Mouse (Mus musculus): ENCODE results near the gene Lsm3. TPM values are rescaled to one million over a fixed set of nuclear protein-coding genes. Genes with fewer than 3 reads are reported as not detected.
A peak's percentile ranks its signal among the peaks of the same experiment; 100 is the strongest.

Gene Lsm3
- total RNA-seq, 4 experiments from 2014 or later = 35.0 to 42.5 (median 36.8) TPM

DNA sequence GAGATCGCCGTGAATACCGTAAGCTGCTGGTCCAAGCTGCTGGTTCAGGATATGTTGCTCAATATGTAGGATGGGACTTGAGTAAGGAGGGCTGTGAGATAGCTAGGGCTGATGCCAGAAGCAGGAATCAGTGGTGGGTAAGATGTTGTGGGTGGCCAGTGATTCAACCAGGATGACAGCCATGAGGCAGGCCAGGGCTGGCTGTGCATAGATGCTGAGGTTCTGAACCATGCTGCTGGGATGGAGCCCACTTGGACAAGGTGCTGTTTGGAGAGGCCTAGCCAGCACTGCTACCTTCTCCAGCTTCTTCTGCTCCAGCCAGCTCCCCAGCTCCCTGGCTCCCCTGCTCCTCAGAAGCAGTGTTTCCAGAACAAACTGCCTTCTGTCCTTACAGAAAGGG lies 35.9 kb downstream of the Lsm3 start:
- DNase-seq (ENCODE audit: low spot score in 2 of 2) = peak in 1 of 2 experiments; percentile 38

DNA sequence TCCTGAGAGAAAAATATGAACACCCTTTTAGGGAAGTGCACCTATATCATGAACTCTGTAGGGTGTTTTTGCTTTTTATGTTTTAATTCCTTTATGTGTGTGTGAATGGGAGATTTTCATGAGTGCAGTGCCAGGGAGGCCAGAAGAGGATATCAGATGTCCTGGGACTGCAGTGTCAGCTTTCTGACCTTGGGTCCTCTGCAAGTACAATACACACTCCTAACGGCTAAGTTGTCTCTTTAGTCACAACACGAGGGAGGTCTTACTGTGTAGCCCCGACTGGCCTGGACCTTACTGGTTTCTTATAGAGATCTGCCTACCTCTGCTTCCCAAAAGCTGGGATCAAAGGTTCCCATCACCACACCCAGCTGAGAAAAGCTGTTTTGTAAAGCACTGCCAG lies 37.0 kb downstream of the Lsm3 start:
- DNase-seq (ENCODE audit: low spot score in 2 of 2) = no peak

DNA sequence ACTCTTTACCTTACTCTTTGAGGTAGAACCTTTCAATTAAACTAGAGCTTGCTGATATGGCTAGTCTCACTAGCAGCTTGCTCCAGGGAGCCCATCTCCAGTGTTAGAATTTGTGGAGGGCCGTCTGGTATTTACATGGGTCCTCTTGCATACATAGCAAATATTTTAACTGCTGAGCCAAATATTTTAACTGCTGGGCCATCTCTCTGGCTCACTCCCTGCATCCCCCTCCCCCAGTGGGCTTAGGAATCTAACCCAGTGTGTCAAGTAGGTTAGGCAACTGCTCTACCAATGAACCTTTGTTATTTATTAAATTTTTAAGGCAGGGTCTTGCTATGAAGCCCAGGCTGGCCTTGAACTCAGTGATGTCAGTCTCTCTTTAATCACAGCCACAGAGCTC lies 42.8 kb downstream of the Lsm3 start:
- no peak for DNase-seq (ENCODE audit: low spot score in 2 of 2)

DNA sequence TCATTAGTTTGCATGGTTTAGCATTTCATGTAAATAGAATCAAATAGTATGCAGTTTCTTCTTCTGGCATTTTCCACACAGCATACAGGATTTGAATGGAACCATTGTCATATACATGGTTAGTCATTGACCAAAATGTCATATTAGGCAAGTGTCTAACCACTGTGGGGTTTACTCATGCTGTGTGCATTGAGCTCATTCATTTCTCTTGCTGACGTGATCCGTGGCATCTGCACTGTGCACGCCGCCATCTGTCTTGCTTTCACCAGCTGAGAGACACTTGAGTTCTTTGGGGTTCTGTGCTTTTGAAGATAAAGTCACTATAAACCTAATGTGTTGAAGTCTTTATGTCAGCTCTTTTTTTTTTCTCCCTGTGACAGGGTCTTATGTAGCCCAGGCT lies 43.6 kb downstream of the Lsm3 start:
- peak in 1 of 2 experiments; percentile 39 for DNase-seq (ENCODE audit: low spot score in 2 of 2)

DNA sequence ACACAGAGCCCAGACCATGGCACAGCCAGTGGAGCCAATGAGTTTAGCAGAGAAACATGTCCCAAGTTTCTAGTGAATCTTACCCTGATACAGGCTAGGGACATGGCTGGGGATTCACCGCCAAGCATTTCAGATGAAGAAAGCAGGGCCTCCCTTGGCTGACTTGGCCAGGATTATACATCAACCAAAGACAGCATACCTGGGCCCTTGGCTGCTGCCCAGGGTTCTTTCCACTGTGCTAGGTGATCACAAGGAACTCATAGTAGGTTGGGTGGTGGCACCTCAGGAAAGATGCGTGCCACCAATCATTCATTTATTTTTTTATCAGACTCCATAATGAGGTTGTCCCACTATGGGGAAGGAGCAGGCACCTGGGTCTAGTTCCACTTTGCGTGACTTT lies 44.5 kb downstream of the Lsm3 start:
- no peak for DNase-seq (ENCODE audit: low spot score in 2 of 2)

DNA sequence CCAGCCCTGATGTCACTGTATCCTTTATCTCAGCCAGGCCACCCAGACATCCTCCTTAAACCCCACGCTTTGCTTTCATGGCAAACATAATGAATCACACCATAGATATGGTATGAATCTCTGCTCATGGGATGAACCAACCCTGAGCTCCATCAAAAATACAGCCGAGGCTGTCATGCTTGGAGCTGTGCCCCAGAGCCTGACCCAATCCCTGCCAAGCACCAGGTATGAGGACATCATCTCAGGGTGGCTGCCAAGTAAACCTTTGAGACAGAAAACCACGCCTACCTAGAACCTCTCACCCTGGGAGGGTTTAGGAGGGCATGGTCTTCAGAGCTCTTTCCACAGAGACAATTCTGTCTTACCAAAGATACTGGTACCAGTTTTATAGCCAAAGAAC lies 47.3 kb downstream of the Lsm3 start:
- DNase-seq (ENCODE audit: low spot score in 2 of 2) = no peak

DNA sequence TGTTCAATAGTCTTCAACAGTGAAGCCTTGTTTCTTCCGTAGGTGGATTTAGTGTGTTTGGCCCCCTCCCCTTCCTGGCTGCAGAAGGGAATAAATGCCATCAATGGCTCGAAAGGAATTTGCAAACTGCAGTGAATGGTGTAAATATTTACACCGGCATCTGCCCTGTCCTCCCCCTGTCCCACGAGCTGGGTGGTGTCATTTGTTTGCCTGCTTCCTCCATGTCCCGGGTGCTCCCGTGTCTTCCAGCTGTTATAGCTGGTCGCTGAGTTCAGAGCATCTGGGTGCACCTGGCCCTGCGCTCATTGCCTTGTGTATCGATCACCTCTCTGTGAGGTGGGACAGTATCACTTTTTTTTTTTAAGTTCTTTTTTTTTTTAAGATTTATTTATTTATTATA lies 50.7 kb downstream of the Lsm3 start:
- DNase-seq (ENCODE audit: low spot score in 2 of 2) = no peak

Other genes starting within 250 kb of the Lsm3 start
- gene Wnt7a, start 104.6 kb upstream of the Lsm3 start, total RNA-seq (2022) = 10 to 100 TPM; 11.8 to 18.2 (median 15.8) TPM
- 10 to 100 TPM; 20.6 to 22.3 (median 21.4) TPM for gene Chchd4, start 42.4 kb upstream of the Lsm3 start, total RNA-seq (2022)
- gene Tmem43, start 42.2 kb upstream of the Lsm3 start, total RNA-seq (2022) = 10 to 100 TPM; 27.9 to 34.0 (median 29.9) TPM
- 10 to 100 TPM; 14.1 to 18.5 (median 17.1) TPM for gene Xpc, start within 50 bp of the Lsm3 start, total RNA-seq (2022)
- 100 to 1,000 TPM; 154 to 181 (median 168) TPM for gene Slc6a6, start 168.1 kb downstream of the Lsm3 start, total RNA-seq (2022)

Data from left cerebral cortex, adult 8-10 months (tissue).